Comparison of ENCODE assay signal across 8 mouse cellular contexts in the genomic region with DNA sequence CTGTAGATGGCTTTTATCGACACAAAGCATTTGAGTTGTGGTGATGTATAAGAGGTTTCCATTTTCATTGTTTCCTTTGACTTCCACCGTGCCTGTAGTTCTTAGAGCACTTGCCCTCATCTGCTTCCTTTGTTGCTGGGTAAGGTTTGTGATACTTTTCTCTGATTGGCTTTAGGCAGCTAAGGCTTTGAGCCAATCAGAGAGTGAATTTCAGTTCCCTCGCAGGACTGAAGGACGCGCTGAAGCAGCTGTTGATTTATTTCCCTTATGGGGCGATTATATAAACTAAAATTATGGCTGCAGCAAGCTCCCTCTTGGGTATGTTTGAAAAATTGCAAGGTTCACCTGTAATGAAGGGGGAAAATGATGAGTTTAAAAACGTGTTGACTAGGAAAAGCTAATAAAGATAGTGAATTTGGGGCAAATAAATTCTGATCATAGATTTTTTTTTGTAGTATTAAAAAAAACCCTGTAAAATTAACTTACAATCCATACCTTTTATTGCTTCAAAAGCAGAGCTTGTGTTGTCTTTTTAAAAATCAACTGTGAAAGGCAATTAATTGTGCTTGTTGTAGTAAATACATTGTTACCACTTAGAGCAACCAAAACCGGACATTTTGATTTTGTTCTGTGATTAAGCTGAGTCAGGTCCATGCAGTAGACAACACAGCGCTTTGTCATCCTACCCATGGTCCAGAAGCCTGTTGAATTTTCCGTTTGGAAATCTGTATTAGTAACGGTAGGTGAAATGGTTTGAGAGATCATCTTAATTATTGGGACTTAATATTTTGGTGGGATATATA. TPM values are rescaled to one million over a fixed set of nuclear protein-coding genes. Genes with fewer than 3 reads are reported as not detected.
DNase-seq lines count a peak whose midpoint lies in the region; ATAC-seq and TF ChIP-seq lines count a peak whose summit lies in the region.

No protein-coding gene starts in this region.

- H3K4me3 ChIP-seq in bone marrow macrophage, adult 2 months (ENCODE audit: insufficient read depth, low read length): no peak overlapping the region
- peak overlapping the region; percentile 3; the same call in 1 of the 2 replicates for H3K4me3 ChIP-seq in forebrain, embryonic 10.5 days
- H3K4me3 ChIP-seq in hindbrain, embryonic 15.5 days: no peak overlapping the region
- H3K4me3 ChIP-seq in liver, embryonic 13.5 days (replicated peaks): peak overlapping the region; percentile 39
- H3K4me3 ChIP-seq in neural tube, embryonic 12.5 days: no peak overlapping the region

- no peak for TF ChIP-seq POLR2A in bone marrow macrophage, adult 2 months (IDR thresholded peaks at IDR 0.05; ENCODE audit: borderline replicate concordance, low read depth, low read length)

- WGBS in forebrain, embryonic 10.5 days: 40% methylated on average over 11 of the region's 11 CpGs
- WGBS in hindbrain, embryonic 15.5 days: 31% methylated on average over 11 of the region's 11 CpGs
- 22% methylated on average over 11 of the region's 11 CpGs for WGBS in liver, embryonic 13.5 days (ENCODE audit: insufficient replicate concordance)
- 38% methylated on average over 11 of the region's 11 CpGs for WGBS in neural tube, embryonic 12.5 days

- no peaks in the 10 kb centered on the region for H3K27me3 ChIP-seq in forebrain, embryonic 10.5 days (ENCODE audit: poor library complexity, severe bottlenecking)
- no peaks in the 10 kb centered on the region for H3K27me3 ChIP-seq in hindbrain, embryonic 15.5 days
- H3K27me3 ChIP-seq in liver, embryonic 13.5 days: no peaks in the 10 kb centered on the region
- no peaks in the 10 kb centered on the region for H3K27me3 ChIP-seq in neural tube, embryonic 12.5 days (replicated peaks)

- H3K9ac ChIP-seq in hindbrain, embryonic 15.5 days: no peak overlapping the region
- H3K9ac ChIP-seq in liver, embryonic 13.5 days: peak overlapping the region; percentile 26; the same call in 1 of the 2 replicates
- no peak overlapping the region for H3K9ac ChIP-seq in neural tube, embryonic 12.5 days

- peaks cover 14% of the 10 kb centered on the region for H3K4me1 ChIP-seq in bone marrow macrophage, adult 2 months (ENCODE audit: control insufficient read depth, insufficient read depth, low read length)
- peaks cover 38% of the 10 kb centered on the region for H3K4me1 ChIP-seq in forebrain, embryonic 10.5 days
- peaks cover 40% of the 10 kb centered on the region for H3K4me1 ChIP-seq in hindbrain, embryonic 15.5 days (replicated peaks)
- H3K4me1 ChIP-seq in liver, embryonic 13.5 days (replicated peaks): peaks cover 48% of the 10 kb centered on the region
- H3K4me1 ChIP-seq in neural tube, embryonic 12.5 days: 0 out of 2 replicates have a peak, but pooled peaks cover 4% of the 10 kb centered on the region

- peak overlapping the region; percentile 40 for H3K4me2 ChIP-seq in hindbrain, embryonic 15.5 days
- peak overlapping the region; percentile 54 for H3K4me2 ChIP-seq in liver, embryonic 13.5 days
- H3K4me2 ChIP-seq in neural tube, embryonic 12.5 days (replicated peaks): no peak overlapping the region; the same call in 1 of the 2 replicates

- H3K27ac ChIP-seq in bone marrow macrophage, adult 2 months (ENCODE audit: insufficient read depth, low read depth, low read length): peak overlapping the region; percentile 69
- H3K27ac ChIP-seq in forebrain, embryonic 10.5 days: peak overlapping the region; percentile 73
- H3K27ac ChIP-seq in hindbrain, embryonic 15.5 days (replicated peaks): peak overlapping the region; percentile 82
- H3K27ac ChIP-seq in liver, embryonic 13.5 days: peak overlapping the region; percentile 59; the same call in 1 of the 2 replicates
- H3K27ac ChIP-seq in neural tube, embryonic 12.5 days: no peak overlapping the region

- TF ChIP-seq CTCF in bone marrow macrophage, adult 2 months (IDR thresholded peaks at IDR 0.05; ENCODE audit: low read depth, low read length): no peak

- DNase-seq in ovary, adult 18-20 months (ENCODE audit: low spot score): peak; percentile 29
- no peak for DNase-seq in ovary, postnatal 14 days (ENCODE audit: low spot score)
- DNase-seq in forebrain, embryonic 10.5 days (ENCODE audit: extremely low spot score, low spot score): peak; percentile 34
- peak; percentile 59 for DNase-seq in liver, embryonic 13.5 days
- DNase-seq in urinary bladder, adult 2 months (ENCODE audit: low spot score): no peak

- peak; percentile 80 for ATAC-seq in hindbrain, embryonic 15.5 days (ENCODE audit: low FRiP score, low read depth)
- ATAC-seq in liver, embryonic 13.5 days (ENCODE audit: low read depth): peak; percentile 79
- ATAC-seq in neural tube, embryonic 12.5 days (ENCODE audit: low FRiP score, low read depth): peak; percentile 83

- H3K9me3 ChIP-seq in forebrain, embryonic 10.5 days: no peaks in the 10 kb centered on the region
- H3K9me3 ChIP-seq in hindbrain, embryonic 15.5 days: no peaks in the 10 kb centered on the region
- no peaks in the 10 kb centered on the region for H3K9me3 ChIP-seq in liver, embryonic 13.5 days (replicated peaks)
- no peaks in the 10 kb centered on the region for H3K9me3 ChIP-seq in neural tube, embryonic 12.5 days

- peaks cover 17% of the 10 kb centered on the region for H3K36me3 ChIP-seq in forebrain, embryonic 10.5 days (replicated peaks)
- H3K36me3 ChIP-seq in hindbrain, embryonic 15.5 days: no peaks in the 10 kb centered on the region
- peaks cover 8% of the 10 kb centered on the region; the same call in 1 of the 2 replicates for H3K36me3 ChIP-seq in liver, embryonic 13.5 days
- H3K36me3 ChIP-seq in neural tube, embryonic 12.5 days: no peaks in the 10 kb centered on the region

RNA-seq across cellular contexts. Expression of a gene that starts 48.0 kb away (rescaled TPM):
- polyA plus RNA-seq in bone marrow macrophage, adult 2 months (2012; ENCODE audit: insufficient read depth, insufficient read length, missing spikeins): 34.7 and 37.2 TPM in 2 replicates
- polyA plus RNA-seq in forebrain, embryonic 10.5 days (2016; fragmentation: Nextera tagmentation; extraction: Ambion mirVana): 44.2 and 46.7 TPM in 2 replicates
- polyA plus RNA-seq in hindbrain, embryonic 15.5 days (2015; fragmentation: Nextera tagmentation; extraction: Ambion mirVana): 36.1 and 43.7 TPM in 2 replicates
- polyA plus RNA-seq in liver, embryonic 13.5 days (2015; fragmentation: Nextera tagmentation; extraction: Ambion mirVana): 12.5 and 16.6 TPM in 2 replicates
- polyA plus RNA-seq in neural tube, embryonic 12.5 days (2016; fragmentation: Nextera tagmentation; extraction: Ambion mirVana): 49.2 and 56.4 TPM in 2 replicates
- 20.5 and 31.6 TPM in 2 replicates for polyA plus RNA-seq in urinary bladder, adult 2 months (2012; rRNA removed)

Comparison
In these comparisons a context has a peak if more than half of its experiments do, and no peak if none do; other contexts are left out.
1. DNase-seq: peak in ovary, adult 18-20 months (single experiment), forebrain, embryonic 10.5 days (single experiment) and liver, embryonic 13.5 days (single experiment); none in ovary, postnatal 14 days (single experiment) and urinary bladder, adult 2 months (single experiment).
2. H3K4me3 ChIP-seq: peak in forebrain, embryonic 10.5 days (single experiment) and liver, embryonic 13.5 days (single experiment); none in bone marrow macrophage, adult 2 months (single experiment), hindbrain, embryonic 15.5 days (single experiment) and neural tube, embryonic 12.5 days (single experiment).
3. Peak in every context shown above with its lines, with median percentiles within 50 percentile points of each other: ATAC-seq.